Mouse (Mus musculus): Measurements from ENCODE around the gene Mst1. TPM values are rescaled to one million over a fixed set of nuclear protein-coding genes. Genes with fewer than 3 reads are reported as not detected.
A peak's percentile ranks its signal among the peaks of the same experiment; 100 is the strongest.

The Mst1 gene
- total RNA-seq, 2 experiments from 2014 or later, result 7.7 to 63.3 TPM

DNA sequence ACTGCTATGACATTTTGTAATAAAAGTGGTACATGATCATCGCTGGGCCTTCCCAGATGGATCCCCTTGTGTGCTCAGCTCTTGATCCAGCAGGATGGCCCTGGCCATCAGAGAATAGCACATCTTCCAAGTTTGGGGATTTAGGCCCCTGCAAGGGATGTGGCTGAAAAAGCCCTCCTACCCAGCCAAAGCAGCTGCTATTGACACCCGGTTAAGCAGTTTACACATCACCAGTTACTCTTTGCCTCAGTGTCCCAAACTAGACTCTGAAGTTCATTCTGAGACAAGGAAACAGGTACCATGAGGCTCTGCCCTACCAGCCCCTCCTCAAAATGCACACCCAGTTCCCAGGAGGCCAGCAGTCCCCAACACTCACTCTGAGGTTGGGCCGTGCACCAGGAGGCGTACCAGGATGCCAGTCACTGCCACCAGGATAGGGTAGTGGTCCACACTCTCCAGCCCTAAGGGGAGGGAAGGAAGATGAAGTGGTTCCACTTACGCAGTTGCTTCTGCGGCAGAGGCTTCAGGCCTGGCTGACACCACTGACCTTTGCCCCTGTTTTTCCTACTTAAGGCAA lies 24.5 kb upstream of the Mst1 start:
- no peak for ATAC-seq (replicated peaks; ENCODE audit: low FRiP score, poor library complexity, severe bottlenecking)

DNA sequence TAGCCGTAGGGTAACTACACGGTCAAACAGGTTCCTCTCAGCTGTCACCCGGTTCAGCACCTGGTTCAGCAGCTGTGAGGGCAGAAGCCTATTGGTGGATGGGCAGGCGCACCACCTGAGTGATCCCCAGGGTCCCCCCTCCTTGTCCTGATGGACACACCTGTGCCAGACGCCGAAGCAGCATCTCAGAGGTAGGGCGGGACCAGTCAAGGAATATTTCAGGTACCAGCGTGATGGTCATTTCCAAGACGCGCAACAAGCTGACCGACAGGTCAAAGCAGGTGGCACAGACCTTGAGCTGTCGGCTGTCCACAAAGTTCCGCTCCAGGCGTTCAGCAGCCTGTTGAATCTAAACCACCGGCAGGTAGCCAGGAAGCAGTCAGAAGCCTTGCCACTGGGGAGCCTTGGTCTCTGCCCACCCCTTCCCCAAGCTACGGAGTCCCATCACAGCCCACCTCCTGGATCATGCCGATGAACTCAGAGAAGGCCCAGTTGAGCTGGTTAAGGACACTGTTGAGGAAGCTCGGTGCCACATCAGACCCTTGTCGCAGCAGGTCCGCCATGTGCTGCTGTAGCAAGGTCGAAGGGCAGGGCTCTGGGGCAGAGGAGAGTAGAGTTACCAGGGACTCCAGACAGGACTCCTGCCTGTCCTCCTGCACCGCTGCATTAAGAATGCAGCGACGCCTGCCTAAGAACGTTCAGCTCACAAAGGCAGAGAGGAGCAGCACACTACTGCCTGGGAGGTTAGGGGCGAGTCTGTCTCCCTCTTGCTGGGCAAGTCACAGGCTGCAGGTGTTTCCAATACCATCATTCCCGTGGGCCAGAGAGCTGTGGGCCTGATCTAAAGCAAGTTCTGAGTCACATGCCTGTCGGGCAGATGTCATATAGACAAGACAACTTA lies 23.6 kb upstream of the Mst1 start:
- no peak for ATAC-seq (replicated peaks; ENCODE audit: low FRiP score, poor library complexity, severe bottlenecking)

DNA sequence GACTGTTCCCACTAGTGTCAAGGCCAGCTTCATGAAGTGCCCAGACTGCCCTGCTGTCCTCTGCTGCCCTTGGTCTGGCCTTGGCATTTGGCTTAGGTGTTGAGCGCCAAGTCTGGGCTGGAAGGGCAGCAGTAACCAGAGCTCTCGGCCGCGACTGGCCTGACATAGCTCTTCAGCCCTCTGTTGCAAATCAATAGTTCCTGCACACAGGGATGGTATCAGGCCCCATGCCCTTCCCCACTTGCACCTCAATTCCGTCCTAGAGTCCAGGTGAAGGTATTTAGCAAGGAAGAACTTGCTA lies 23.0 kb upstream of the Mst1 start:
- no peak for ATAC-seq (replicated peaks; ENCODE audit: low FRiP score, poor library complexity, severe bottlenecking)

DNA sequence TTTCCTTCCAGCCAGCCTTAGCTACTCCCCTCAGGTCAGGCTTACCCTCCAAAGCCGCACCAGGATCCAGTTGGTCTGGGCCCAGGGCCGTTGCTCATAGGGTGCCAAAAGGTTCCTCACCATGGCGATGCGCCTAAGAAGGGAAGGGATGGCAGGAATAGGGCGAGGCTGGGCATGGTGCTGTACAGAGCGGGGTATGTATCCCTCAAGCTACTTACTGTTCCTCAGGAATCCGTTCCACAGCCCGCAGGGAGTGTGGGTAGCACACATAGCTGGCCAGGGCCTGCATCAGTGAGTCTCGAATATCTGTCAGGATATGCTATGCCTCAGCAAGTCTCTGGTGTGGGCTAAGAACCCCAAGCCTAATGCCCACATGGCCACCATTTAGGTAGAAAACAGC lies 21.9 kb upstream of the Mst1 start:
- ATAC-seq (replicated peaks; ENCODE audit: low FRiP score, poor library complexity, severe bottlenecking), result no peak

DNA sequence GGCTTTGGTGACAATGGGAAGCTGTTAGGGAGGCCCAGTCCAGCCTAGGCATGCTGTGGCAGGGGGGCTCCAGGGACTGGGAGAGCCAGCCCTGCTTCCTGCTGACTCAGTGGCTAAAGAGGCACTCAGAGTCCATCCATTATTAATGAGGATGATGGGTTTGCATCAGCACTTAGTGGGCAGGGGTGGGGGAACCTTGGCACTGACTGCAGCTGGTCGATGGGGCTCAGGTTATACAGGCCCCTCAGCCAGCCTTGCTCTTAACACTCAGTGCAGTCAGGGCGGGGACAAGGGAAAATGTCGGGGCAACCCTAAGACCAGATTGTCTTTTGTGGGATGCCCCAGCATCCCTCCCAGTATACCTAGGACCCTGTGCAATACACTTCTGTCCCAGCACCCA lies 18.1 kb upstream of the Mst1 start:
- ATAC-seq (replicated peaks; ENCODE audit: low FRiP score, poor library complexity, severe bottlenecking), result no peak

DNA sequence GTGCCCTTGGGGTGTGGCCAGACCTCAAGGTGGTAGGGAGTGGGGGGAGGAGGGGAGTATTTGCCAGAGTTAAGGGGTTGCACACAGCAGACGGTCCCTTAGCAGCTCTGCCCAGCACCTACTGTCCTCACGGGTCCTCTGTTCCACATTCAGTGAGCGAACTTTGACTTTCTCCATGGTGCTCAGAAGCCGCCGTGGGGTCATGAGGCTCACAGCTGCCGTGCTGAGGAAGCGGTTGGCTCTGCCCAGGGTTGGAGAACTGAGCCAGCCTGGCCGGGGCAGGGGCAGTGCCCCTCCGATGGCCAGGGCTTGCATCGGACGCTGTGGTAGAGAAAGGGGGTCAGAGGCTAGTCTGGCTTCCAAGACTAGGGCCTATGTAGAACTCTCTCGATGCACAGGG lies 16.9 kb upstream of the Mst1 start:
- ATAC-seq (replicated peaks; ENCODE audit: low FRiP score, poor library complexity, severe bottlenecking), result no peak

DNA sequence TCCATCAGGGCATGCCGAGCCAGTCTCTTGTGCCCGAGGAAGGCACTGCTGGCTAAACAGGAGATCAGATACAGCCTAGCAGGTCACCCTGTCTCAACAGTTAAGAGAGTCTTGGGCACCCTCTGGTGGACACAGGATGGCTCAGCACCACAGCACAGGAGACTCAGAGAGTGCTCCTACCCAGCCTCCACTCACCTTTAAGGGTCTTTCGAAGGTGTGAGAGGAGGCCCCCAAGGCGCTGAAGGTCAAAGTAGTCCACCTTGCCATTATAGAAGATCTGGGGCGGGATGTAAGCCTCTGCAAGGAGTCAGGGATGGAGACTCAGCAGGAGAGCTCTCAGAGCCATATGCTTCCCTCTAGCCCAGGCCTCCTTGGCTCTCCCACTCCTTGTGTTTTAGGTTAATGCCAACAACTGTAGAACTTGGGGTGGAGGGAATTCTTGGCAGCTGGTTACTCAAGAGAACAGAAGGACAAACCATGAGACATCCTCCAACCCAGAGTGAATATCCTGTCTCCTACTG lies 14.7 kb upstream of the Mst1 start:
- peak; percentile 64 for ATAC-seq (replicated peaks; ENCODE audit: low FRiP score, poor library complexity, severe bottlenecking)

DNA sequence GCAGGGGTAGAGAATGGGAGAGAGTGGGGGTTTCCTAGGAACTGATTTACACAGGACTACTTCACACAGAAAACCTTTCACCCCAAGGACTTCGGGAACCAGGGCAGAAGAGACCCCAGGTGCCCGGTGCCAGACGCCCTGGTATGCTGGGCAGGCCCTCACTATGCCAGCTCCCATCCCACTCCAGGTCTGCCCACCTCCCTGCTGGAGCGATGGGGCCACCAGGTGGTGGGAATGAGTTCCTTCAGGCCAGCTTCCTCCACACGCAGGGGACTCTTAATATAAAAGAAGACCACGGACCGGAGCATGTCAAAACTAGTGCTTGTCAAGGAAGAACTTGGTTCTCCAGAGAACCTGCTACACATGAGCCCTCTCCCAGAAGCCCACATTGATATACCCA lies 13.0 kb upstream of the Mst1 start:
- no peak for ATAC-seq (replicated peaks; ENCODE audit: low FRiP score, poor library complexity, severe bottlenecking)

DNA sequence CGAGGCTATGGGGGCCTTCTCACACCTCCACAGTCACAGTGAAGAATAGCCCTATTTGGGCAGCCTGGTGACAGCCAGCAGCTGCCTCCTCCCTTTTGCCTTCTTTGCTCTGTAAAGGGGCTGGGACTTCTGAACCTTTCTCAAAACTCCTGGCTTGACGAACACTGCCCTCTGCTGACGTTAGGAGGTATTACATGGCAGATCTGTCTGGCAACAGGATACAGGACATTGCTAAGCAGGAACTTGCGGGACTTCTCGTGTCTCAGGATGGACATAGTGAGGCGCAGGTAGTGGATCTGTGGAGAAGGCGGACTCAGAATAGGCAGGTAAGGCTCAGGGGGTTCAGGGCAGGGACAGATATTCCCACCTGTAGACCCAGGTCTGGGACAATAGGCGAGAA lies 12.3 kb upstream of the Mst1 start:
- peak; percentile 60 for ATAC-seq (replicated peaks; ENCODE audit: low FRiP score, poor library complexity, severe bottlenecking)

DNA sequence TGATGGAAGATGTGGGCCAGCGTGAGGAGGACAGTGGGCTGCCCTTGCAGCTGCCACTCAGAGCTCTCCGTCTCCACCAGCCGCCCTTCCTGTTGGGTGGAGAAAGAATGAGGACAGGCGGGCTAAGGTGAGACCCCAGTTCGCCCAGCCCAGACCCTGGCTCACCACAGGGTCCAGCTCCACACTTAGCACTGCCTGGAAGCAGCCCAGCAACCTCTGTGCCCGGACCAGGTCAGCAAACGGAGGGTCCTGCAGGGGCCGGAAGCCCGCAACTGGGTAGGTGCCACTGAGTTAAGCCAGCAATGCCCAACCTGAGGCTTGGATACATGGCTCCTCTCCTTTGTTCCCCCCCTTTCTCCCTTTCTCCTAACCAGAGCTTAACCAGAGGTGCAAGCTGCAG lies 11.2 kb upstream of the Mst1 start:
- ATAC-seq (replicated peaks; ENCODE audit: low FRiP score, poor library complexity, severe bottlenecking), result no peak

DNA sequence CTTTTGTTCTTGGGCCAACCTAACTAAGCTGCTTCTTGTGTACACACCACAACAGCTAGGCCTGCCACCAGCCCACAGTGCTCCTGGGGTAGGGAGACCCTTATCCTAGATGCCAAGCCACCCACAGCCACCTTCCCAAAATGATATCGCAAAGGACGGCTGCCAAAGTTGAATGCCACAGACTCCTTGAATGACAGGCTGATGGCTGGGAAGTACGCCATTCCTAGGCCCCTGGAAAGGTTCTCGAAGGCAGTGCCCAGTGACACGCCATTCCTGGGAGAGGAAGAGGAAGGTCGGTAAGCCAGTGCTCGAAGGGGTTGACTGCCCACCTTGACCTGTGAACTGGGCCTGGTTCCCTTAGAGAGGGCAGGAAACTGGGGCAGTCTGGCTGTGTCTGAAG lies 10.7 kb upstream of the Mst1 start:
- no peak for ATAC-seq (replicated peaks; ENCODE audit: low FRiP score, poor library complexity, severe bottlenecking)

DNA sequence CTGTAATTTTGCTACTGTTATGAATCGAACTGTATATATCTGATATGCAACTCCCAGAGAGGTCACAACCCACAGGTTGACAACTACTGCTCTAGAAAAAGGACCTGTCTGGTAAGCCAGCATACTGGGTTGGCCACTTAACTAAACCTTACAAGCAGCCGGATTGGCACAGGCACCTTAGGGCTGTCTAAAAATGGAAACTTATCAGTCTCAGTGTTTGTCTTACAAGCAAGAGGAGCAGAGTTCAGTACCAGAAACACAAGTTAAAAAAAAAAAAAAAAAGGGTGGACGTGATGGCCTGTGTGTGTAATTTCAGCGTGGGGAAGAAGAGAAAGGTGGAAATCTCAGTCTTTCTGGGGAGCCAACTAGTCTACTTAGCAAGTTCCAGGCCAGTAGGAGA lies 8.4 kb upstream of the Mst1 start:
- ATAC-seq (replicated peaks; ENCODE audit: low FRiP score, poor library complexity, severe bottlenecking), result no peak

DNA sequence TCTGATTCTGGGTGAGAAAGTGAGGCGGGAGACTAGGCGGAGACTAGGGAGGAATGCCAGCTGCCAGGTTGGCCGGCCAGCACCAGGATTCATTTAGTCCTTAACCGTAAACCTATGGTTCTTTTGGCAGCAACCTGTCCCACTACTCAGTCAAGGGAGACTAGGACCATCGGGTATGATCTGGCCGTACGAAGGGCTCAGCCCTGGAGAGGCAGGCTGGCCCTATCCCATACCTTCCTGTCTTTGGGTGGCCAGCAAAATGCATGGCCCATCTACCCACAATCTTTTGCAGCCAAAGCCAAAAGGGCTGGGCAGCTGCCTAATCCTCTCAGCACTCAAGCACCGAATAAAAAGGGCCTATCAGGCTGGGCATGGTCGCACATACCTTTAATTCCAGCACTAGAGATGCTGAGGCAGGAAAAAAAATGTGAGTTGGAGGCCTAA lies 7.7 kb upstream of the Mst1 start:
- ATAC-seq (replicated peaks; ENCODE audit: low FRiP score, poor library complexity, severe bottlenecking), result no peak

DNA sequence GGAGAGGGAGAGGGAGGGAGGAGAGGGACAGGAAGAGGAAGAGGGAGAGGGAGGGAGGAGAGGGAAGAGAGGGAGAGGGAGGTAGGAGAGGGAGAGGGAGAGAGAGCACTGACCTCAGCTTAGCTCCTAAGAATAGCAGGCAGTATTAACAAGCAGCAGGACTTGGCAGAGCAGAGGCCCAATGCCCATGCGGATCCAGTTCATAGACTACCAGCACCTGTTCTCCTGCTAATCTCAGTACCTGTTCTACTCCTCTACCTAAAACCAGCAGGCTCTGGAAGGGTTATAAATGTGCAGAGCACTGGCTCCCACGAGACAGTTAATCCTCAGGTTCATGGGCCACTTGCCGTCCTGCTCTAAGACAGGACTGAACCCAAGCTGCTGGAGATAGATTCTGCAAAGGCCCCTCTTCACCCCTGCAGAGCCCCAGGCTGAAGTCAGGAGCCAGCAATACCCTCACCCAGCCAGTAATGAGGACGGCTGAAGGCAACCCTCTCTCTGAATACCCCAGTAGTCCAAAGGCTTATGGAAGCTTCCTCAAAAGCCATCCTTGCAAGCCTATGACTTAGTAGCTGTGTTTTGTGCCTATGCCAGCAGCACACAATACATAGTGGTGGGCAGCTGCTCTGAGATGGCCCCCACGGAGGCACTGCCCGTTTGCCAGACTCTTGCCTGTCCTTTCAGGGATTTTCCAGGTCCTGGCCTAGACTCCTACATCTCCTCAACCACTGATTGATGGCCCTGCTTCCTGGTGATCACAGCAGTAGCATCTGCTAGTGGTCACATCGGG lies 6.9 kb upstream of the Mst1 start:
- ATAC-seq (replicated peaks; ENCODE audit: low FRiP score, poor library complexity, severe bottlenecking), result no peak

DNA sequence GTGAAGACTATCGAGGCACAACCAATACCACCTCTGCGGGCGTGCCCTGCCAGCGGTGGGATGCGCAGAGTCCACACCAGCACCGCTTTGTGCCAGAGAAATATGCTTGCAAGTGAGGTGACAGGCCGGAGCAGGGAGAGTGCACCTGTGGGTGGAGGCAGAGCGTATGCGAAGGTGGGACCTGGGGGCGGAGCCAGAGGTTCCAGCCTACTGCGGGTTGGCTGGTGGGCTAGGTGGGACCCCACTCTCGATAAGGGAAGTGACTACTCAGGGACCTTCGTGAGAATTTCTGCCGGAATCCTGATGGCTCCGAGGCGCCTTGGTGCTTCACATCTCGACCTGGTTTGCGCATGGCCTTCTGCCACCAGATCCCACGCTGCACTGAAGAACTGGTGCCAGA lies 2.3 kb downstream of the Mst1 start:
- ATAC-seq (replicated peaks; ENCODE audit: low FRiP score, poor library complexity, severe bottlenecking), result peak; percentile 5

DNA sequence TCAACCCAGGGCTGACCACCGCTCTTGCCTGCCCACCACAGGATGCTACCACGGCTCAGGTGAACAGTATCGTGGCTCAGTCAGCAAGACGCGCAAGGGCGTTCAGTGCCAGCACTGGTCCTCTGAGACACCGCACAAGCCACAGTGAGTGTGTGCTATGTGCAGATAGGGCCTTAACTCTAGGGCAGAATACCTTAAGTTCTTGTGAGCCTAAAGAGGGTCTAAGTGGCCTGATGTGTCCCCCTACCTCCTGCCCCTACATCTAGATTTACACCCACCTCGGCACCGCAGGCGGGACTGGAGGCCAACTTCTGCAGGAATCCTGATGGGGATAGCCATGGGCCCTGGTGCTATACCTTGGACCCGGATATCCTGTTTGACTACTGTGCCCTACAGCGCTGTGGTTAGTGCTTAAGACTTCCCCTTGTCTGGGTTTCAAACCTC lies 2.8 kb downstream of the Mst1 start, which contains the start of gene Rnf123:
Rnf123 (minus strand) TSS at position 359 of the 444 bp plus-strand sequence.
- ATAC-seq (replicated peaks; ENCODE audit: low FRiP score, poor library complexity, severe bottlenecking), result peak; percentile 38

DNA sequence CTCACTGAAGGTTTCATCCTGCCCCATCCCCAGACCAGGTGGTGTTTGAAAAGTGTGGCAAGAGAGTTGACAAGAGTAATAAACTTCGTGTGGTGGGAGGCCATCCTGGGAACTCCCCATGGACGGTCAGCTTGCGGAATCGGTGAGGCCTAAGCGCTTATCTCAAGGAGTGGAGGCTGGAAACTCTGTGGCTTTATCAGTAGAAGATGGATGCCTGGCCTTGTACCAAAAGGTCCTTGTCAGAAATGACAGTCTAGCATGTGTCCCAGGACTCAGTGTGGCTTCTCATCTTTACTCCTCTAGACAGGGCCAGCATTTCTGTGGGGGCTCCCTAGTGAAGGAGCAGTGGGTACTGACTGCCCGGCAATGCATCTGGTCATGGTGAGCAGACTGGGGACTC lies 3.3 kb downstream of the Mst1 start:
- ATAC-seq (replicated peaks; ENCODE audit: low FRiP score, poor library complexity, severe bottlenecking), result peak; percentile 26

DNA sequence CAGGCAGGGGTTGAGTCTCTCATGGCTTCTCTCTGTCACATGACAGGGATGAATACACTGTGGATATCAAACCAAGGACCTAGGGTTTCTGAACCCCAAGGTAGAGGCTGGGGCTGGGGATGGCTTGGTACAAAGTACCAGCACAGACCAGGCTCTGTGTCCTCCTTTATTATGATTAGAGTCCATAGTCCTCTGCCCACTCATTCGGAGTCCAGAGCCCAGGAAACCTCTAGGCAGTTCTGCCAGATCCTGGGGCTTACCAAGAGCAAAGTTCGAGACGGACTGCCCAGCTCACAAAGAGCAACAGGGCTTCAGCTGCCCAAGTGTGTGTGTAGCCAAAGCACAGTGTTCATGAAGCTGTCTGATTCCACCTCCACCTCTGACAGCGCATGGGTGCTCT lies 5.0 kb downstream of the Mst1 start:
- ATAC-seq (replicated peaks; ENCODE audit: low FRiP score, poor library complexity, severe bottlenecking), result no peak

DNA sequence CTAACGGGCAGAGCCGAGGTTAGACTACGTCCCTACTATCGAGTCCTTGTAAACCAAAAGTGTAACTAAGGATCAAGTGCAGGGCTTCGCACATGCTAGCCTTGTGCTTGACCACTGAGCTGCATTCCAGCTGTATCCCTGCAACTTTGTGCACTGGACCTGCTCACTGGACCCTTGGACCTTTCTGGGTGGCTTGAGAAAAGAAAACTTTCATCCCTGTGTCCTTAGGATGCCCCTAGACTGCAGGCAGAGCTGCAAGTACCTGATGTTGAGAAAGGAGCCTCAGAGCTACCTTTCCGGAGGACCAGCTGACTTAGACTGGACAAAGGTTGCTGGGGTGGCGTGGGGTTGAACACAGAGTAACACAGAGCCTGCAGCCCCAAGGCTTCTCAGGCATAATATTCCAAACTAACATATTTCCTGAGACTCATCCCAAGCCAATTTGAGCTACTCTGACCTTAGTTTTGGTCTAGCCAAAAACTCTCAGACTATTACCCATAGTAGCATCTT lies 10.4 kb downstream of the Mst1 start:
- no peak for ATAC-seq (replicated peaks; ENCODE audit: low FRiP score, poor library complexity, severe bottlenecking)

DNA sequence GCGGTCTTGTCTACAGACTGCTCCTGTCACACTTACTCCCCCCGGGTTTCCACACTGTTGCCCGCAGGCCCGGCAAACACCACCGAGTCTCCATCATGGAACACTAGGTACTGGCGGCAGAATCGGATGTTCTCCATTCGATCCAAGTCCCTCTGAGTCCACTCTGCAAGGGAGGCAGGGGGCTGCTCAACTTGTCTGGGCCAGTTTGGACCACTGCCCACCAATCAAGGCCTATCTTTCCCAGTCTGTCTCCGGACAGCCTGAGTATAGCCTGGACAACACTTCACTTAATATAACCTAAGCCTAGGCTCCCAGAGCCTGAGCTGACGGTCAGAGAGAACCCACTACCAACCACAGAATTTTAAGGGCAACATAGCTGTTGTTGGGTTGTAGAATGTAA lies 13.3 kb downstream of the Mst1 start:
- no peak for ATAC-seq (replicated peaks; ENCODE audit: low FRiP score, poor library complexity, severe bottlenecking)
